Mouse (Mus musculus): ENCODE results near the gene Cipc. TPM values are rescaled to one million over a fixed set of nuclear protein-coding genes. Genes with fewer than 3 reads are reported as not detected.

The Cipc gene
- polyA plus RNA-seq, 1 experiment from 2014 or later: 23.3 TPM

DNA sequence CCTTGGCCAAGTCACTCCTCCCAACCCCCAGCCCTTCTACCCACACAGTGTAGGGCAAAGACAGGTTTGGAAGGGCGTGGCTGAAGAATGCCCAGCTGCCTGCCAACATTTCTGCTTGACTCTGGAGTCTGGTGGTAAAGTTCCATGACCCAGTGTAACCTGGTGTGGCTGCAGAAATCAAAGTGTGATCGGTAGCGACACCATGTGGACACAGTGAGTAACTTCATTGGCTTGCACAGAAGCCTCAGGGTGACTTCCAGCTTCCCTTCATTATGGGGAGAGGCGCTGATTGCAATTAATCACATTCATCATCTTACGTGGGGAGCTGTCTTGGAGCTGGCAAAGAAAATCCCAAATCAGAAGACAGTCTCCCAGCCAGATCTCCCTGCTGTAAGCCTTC lies 23.0 kb upstream of the Cipc start:
- Histone ChIP-seq H3K27ac (replicated peaks; ENCODE audit: low read depth, low read length) (no peak overlapping the region), H3K4me3 (ENCODE audit: low read depth, low read length) (no peak overlapping the region), H3K4me1 (ENCODE audit: control insufficient read depth, insufficient read depth, low read length) (peaks cover 4% of the 10 kb centered on the region; the same call in 1 of the 2 replicates), H3K27me3 (replicated peaks; ENCODE audit: control insufficient read depth, insufficient read depth, low read length) (no peaks in the 10 kb centered on the region), H3K9me3 (ENCODE audit: control insufficient read depth, low read length) (peaks cover 4% of the 10 kb centered on the region; the same call in 1 of the 2 replicates), H3K36me3 (ENCODE audit: control insufficient read depth, insufficient read depth, low read length) (no peaks in the 10 kb centered on the region), H3K4me2 (ENCODE audit: low read depth, low read length) (no peak overlapping the region), H3K9ac (ENCODE audit: low read depth, low read length) (no peak overlapping the region)
- DNase-seq (ENCODE audit: low spot score) (peak; percentile 81), ATAC-seq (ENCODE audit: low read depth) (peak; percentile 81)
- WGBS: 0% methylated on average over 5 of the region's 5 CpGs

DNA sequence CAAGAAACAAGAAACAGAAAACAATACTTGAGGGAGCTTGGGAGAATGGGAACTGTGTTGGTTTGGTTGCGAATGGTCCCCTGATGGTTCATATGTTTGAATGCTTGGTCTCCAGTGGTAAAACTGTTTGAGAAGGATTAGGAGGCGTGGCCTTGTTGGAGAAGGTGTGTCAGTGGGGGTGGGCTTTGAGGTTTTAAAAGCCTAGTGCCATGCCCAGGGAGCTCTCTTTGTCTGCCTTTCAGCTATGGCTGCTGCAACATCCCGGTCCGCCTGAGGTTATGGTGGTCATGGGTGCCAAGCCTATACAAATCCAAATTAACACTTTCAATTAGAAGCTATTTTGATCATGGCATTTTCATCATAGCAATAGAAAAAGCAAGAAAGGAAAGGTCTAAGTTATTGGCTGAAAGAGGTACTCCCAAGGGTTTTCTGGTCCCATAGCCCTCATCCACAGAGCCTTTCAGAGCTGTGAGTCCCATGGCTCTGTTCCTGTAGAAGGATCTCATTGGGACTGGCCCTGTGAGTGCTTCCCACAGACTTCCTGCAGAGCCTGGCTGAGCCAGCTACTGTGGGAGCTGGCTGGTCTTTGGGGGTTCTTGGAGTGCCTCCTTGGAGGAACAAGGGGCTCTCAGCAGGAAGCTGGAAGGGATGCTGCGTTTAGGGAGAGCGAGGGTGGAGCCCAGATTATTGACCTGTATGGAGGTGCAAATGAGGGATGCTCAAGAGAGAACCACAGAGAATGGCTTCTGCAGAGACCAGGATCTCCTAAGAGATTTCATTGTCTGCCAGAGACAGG lies 15.7 kb upstream of the Cipc start:
- H3K9me3 ChIP-seq (ENCODE audit: control insufficient read depth, low read length): peaks cover 4% of the 10 kb centered on the region; the same call in 1 of the 2 replicates
- DNase-seq (ENCODE audit: low spot score) (no peak), ATAC-seq (ENCODE audit: low read depth) (no peak)
- no peak overlapping the region for H3K27ac ChIP-seq (replicated peaks; ENCODE audit: low read depth, low read length)
- H3K27me3 ChIP-seq (replicated peaks; ENCODE audit: control insufficient read depth, insufficient read depth, low read length): no peaks in the 10 kb centered on the region
- H3K9ac ChIP-seq (ENCODE audit: low read depth, low read length): no peak overlapping the region
- peaks cover 11% of the 10 kb centered on the region; the same call in 1 of the 2 replicates for H3K4me1 ChIP-seq (ENCODE audit: control insufficient read depth, insufficient read depth, low read length)
- no peaks in the 10 kb centered on the region for H3K36me3 ChIP-seq (ENCODE audit: control insufficient read depth, insufficient read depth, low read length)
- H3K4me2 ChIP-seq (ENCODE audit: low read depth, low read length): no peak overlapping the region
- H3K4me3 ChIP-seq (ENCODE audit: low read depth, low read length): no peak overlapping the region
- 80% methylated on average over 6 of the region's 6 CpGs for WGBS

GRCm38 (mm10) chr12:86931919-86932574 lies 14.8 kb upstream of the Cipc start:
- Histone ChIP-seq H3K36me3 (ENCODE audit: control insufficient read depth, insufficient read depth, low read length) (no peaks in the 10 kb centered on the region), H3K4me1 (ENCODE audit: control insufficient read depth, insufficient read depth, low read length) (peaks cover 11% of the 10 kb centered on the region; the same call in 1 of the 2 replicates), H3K27ac (replicated peaks; ENCODE audit: low read depth, low read length) (no peak overlapping the region), H3K4me3 (ENCODE audit: low read depth, low read length) (no peak overlapping the region), H3K9ac (ENCODE audit: low read depth, low read length) (no peak overlapping the region), H3K9me3 (ENCODE audit: control insufficient read depth, low read length) (peaks cover 4% of the 10 kb centered on the region; the same call in 1 of the 2 replicates), H3K27me3 (replicated peaks; ENCODE audit: control insufficient read depth, insufficient read depth, low read length) (no peaks in the 10 kb centered on the region), H3K4me2 (ENCODE audit: low read depth, low read length) (no peak overlapping the region)
- no peak for DNase-seq (ENCODE audit: low spot score)
- ATAC-seq (ENCODE audit: low read depth): no peak
- 18% methylated on average over 7 of the region's 7 CpGs for WGBS

DNA sequence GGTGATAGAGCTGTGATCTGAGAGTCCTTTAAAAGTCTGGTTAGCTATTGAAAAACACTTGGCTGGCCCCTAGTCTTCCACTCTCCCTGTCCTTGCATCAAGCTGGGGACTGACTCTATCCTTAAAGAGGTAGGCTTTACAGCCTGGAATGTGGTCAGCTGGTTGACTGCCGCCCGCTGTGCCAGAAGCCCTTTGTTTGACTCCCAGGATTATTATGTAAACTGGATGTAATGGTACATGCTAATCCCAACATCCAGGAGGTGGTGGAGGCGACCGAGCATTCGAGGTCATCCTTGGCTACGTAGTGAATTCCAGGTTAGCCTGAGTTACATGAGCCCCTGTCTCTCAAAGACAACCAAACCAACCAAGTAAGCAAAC lies 14.3 kb upstream of the Cipc start:
- no peak overlapping the region for H3K4me3 ChIP-seq (ENCODE audit: low read depth, low read length)
- DNase-seq (ENCODE audit: low spot score) (no peak), ATAC-seq (ENCODE audit: low read depth) (no peak)
- no peaks in the 10 kb centered on the region for H3K36me3 ChIP-seq (ENCODE audit: control insufficient read depth, insufficient read depth, low read length)
- peaks cover 4% of the 10 kb centered on the region; the same call in 1 of the 2 replicates for H3K9me3 ChIP-seq (ENCODE audit: control insufficient read depth, low read length)
- no peaks in the 10 kb centered on the region for H3K27me3 ChIP-seq (replicated peaks; ENCODE audit: control insufficient read depth, insufficient read depth, low read length)
- H3K4me1 ChIP-seq (ENCODE audit: control insufficient read depth, insufficient read depth, low read length): peaks cover 11% of the 10 kb centered on the region; the same call in 1 of the 2 replicates
- no peak overlapping the region for H3K4me2 ChIP-seq (ENCODE audit: low read depth, low read length)
- H3K27ac ChIP-seq (replicated peaks; ENCODE audit: low read depth, low read length): no peak overlapping the region
- 36% methylated on average over 6 of the region's 6 CpGs for WGBS
- H3K9ac ChIP-seq (ENCODE audit: low read depth, low read length): no peak overlapping the region

DNA sequence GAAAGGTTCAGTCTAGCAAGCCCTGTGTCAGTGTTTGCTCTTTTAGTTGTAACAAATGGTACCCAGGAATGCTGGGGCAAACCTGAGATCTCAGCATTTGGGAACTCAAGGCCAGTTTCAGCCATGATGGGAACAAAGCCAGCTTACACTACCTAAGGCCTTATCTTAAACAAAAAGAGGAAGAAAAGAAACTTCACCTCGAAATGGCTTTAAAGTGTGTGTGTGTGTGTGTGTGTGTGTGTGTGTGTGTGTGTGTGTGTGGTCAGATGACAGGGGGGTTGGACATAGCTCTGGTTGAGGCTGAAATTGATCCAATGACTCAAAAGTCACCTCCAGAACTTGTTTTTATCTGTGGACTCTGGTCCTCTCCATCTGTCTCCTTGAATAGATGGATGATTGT lies 12.1 kb upstream of the Cipc start:
- ATAC-seq (ENCODE audit: low read depth): no peak
- Histone ChIP-seq H3K9me3 (ENCODE audit: control insufficient read depth, low read length) (no peaks in the 10 kb centered on the region), H3K27ac (replicated peaks; ENCODE audit: low read depth, low read length) (0 out of 2 replicates have a peak overlapping the region, but pooled peaks have one; percentile 10), H3K27me3 (replicated peaks; ENCODE audit: control insufficient read depth, insufficient read depth, low read length) (no peaks in the 10 kb centered on the region), H3K4me1 (ENCODE audit: control insufficient read depth, insufficient read depth, low read length) (peaks cover 14% of the 10 kb centered on the region; the same call in 1 of the 2 replicates), H3K36me3 (ENCODE audit: control insufficient read depth, insufficient read depth, low read length) (no peaks in the 10 kb centered on the region), H3K9ac (ENCODE audit: low read depth, low read length) (no peak overlapping the region), H3K4me3 (ENCODE audit: low read depth, low read length) (no peak overlapping the region), H3K4me2 (ENCODE audit: low read depth, low read length) (no peak overlapping the region)
- WGBS: 70% methylated on average over 1 of the region's 1 CpGs
- DNase-seq (ENCODE audit: low spot score): no peak

- Histone ChIP-seq H3K27me3 (replicated peaks; ENCODE audit: control insufficient read depth, insufficient read depth, low read length) (no peaks in the 10 kb centered on the region), H3K4me2 (ENCODE audit: low read depth, low read length) (no peak overlapping the region), H3K9ac (ENCODE audit: low read depth, low read length) (no peak overlapping the region), H3K9me3 (ENCODE audit: control insufficient read depth, low read length) (no peaks in the 10 kb centered on the region), H3K27ac (replicated peaks; ENCODE audit: low read depth, low read length) (peak overlapping the region; percentile 34; the same call in 1 of the 2 replicates), H3K4me3 (ENCODE audit: low read depth, low read length) (no peak overlapping the region), H3K4me1 (ENCODE audit: control insufficient read depth, insufficient read depth, low read length) (peaks cover 14% of the 10 kb centered on the region; the same call in 1 of the 2 replicates), H3K36me3 (ENCODE audit: control insufficient read depth, insufficient read depth, low read length) (no peaks in the 10 kb centered on the region)
- DNase-seq (ENCODE audit: low spot score) (no peak), ATAC-seq (ENCODE audit: low read depth) (no peak)
- 53% methylated on average over 8 of the region's 8 CpGs for WGBS
Observed at GRCm38 (mm10) chr12:86935692-86936282, 11.1 kb upstream of the Cipc start.

GRCm38 (mm10) chr12:86936587-86937343 lies 10.1 kb upstream of the Cipc start:
- H3K36me3 ChIP-seq (ENCODE audit: control insufficient read depth, insufficient read depth, low read length): no peaks in the 10 kb centered on the region
- no peaks in the 10 kb centered on the region for H3K27me3 ChIP-seq (replicated peaks; ENCODE audit: control insufficient read depth, insufficient read depth, low read length)
- H3K9me3 ChIP-seq (ENCODE audit: control insufficient read depth, low read length): no peaks in the 10 kb centered on the region
- no peak overlapping the region for H3K4me2 ChIP-seq (ENCODE audit: low read depth, low read length)
- H3K27ac ChIP-seq (replicated peaks; ENCODE audit: low read depth, low read length): no peak overlapping the region
- H3K4me3 ChIP-seq (ENCODE audit: low read depth, low read length): no peak overlapping the region
- H3K9ac ChIP-seq (ENCODE audit: low read depth, low read length): no peak overlapping the region
- peaks cover 18% of the 10 kb centered on the region; the same call in 1 of the 2 replicates for H3K4me1 ChIP-seq (ENCODE audit: control insufficient read depth, insufficient read depth, low read length)
- no peak for ATAC-seq (ENCODE audit: low read depth)
- 72% methylated on average over 11 of the region's 11 CpGs for WGBS
- DNase-seq (ENCODE audit: low spot score): no peak

DNA sequence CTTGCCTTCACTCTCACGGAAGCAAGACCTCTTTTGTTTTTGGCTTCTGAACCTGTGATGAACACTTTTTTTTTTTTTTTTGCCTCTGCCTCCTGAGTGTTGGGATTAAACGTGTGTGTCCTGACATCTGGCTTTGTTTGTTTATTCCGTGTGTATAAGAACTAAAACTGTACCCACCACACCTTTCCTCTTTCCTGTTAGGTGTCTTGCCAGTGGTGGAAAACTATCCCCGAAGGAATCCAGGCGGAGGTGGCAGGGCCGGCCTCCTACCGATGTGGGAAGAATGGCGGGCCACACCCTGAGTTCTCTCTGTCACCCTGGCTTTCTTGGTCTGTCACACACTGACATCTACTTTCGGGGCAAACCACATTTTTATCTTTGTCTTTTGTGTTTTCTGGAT lies 8.3 kb upstream of the Cipc start:
- H3K36me3 ChIP-seq (ENCODE audit: control insufficient read depth, insufficient read depth, low read length): no peaks in the 10 kb centered on the region
- ATAC-seq (ENCODE audit: low read depth) (no peak), DNase-seq (ENCODE audit: low spot score) (no peak)
- no peak overlapping the region for H3K9ac ChIP-seq (ENCODE audit: low read depth, low read length)
- no peak overlapping the region for H3K4me3 ChIP-seq (ENCODE audit: low read depth, low read length)
- no peaks in the 10 kb centered on the region for H3K9me3 ChIP-seq (ENCODE audit: control insufficient read depth, low read length)
- WGBS: 69% methylated on average over 9 of the region's 9 CpGs
- H3K27ac ChIP-seq (replicated peaks; ENCODE audit: low read depth, low read length): no peak overlapping the region
- H3K27me3 ChIP-seq (replicated peaks; ENCODE audit: control insufficient read depth, insufficient read depth, low read length): no peaks in the 10 kb centered on the region
- H3K4me2 ChIP-seq (ENCODE audit: low read depth, low read length): no peak overlapping the region
- peaks cover 9% of the 10 kb centered on the region; the same call in 1 of the 2 replicates for H3K4me1 ChIP-seq (ENCODE audit: control insufficient read depth, insufficient read depth, low read length)

Measured in embryonic facial prominence, embryonic 14.5 days (tissue).